Mouse (Mus musculus) retina, postnatal 7 days (tissue): ENCODE measurements around the gene Mafb.

Experiments used
- DNase-seq: peaks from one replicate; pipeline ENCODE4 v3.0.0-alpha.2; 2012; ENCODE audit warnings: low read depth, low spot score

Gene Mafb

DNA sequence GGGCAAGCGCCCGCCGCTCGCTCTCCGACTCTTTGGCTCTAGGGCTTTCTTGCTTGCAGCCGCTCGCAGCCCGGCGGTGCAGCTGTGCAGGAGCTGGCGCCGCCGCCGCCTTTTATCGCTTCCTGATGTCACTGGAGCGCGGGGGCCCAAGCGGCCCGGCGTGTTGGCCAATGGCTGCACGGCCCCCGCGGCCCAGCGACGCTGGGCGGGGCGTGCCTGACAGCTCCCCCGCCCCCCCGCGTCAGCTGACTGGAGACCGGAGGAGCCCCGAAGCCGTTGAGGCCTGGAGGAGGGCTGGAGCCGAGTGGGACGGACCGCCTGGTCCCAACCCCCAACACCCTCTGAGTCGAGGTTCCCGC, at the start of gene Mafb:
Gene Mafb (minus strand): TSS at position 86 of the 359 bp plus-strand sequence.
- peak; percentile 84 for DNase-seq

DNA sequence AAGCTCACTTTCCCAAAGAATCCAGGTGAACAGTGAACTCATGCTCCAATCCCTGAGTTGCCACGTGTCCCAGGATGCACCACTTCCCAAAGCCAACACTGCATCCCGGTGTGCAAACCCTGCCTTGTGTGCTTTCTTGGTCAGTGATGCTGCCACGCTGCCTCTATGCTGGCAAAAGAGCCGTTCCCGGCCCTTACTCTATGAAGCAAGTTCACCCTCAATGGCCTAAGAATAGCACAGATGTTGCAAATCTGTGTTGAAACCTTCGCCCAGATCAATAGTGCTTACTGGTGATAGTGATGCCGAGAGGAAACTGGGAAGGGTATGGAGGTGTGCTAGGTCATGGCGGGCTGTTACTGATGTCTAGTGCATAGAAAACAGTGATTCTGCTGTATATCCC, 48.3 kb upstream of the Mafb start:
- DNase-seq: no peak

DNA sequence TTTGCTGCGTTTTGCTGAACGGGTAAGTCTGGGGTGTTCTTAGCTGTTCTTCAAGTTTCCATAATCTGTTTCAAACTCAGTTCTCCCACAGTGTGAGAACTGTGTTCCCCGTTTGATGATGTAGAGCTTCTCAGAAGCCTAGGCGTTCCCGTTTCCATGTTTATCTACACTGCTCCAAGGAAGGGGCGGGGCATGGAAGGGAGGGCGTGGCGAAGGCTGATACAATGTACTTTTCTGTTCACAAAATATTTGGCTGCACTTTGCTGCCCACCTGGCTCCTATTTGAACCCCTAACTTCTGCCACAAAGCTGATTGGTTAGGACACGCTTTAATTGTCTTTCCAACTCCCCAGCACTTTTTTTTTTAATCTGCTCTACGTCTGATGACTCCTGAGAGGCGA, 47.9 kb upstream of the Mafb start:
- no peak for DNase-seq

DNA sequence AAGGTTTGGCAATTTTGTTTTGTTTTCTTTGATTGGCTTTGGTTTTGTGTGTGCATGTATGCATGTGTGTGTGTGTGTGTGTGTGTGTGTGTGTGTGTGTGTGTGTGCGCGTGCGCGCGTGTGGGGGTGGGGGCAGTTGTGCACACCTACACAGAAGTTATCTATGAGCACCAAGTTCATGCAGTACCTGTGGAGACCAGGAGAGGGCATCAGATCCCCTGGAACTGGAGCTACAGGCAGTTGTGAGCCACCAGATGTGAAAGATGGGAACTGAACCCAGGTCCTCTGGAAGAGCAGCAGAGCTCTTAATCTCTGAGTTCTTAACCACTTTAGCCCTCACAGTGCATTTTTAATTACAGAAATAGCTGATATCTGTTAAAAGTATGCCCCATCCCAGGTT, 47.1 kb upstream of the Mafb start:
- DNase-seq: no peak

DNA sequence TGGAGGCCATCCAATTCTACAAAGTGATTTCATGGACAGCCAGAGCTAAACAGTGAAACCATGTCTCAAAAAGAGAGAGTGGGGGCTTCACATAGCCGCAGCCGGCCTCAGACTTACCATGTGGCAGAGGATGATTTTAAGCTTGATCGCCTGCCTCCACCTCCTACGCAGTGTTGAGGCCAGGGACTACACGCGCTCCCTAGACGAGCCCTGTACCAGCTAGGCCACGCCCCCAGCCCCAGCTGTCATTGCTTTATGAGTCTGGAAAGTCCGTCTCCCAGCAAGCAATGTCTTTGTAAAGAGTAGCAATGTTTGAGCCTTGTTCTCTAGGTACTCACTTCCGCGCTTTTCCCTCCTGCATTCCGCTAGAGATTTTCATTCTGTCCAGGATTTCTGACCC, 46.2 kb upstream of the Mafb start:
- no peak for DNase-seq

DNA sequence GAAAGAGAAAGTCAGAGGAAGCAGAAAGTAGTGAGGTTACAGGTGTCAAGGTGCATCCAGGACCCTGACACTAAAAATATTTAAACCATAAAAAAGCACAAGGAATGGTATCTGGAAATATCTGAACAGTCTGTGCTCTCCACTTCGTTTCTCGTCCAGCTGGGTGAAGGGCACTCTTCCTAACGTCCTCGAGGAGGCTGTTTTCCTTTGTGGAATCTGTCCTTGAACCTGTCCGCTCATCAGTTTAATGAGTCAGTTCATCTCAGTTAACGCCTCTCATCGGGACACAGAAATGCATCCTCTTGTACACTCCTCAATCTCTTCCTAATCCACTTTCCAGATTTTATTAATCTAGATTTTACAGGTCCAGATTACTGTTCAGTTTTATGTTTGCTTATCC, 44.6 kb upstream of the Mafb start:
- DNase-seq: no peak

DNA sequence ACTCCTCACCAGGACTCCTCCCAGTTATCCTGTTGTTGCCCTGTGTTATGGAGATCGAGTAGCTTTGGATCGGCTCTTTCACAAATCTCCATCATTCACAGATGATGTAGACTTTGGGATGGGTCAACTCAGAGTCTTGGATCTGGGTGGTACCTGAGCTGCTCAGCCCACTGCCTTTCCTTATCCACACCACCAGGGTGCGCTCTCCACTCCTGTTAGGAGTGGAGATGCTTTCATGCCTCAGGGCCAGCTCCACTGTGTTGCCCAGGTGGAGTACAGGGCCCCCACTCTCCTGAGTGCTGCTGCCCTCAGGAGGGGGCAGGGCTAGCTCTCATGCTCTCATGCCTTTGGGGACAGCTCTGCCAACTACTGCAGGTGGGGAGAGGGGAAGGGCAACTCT, 40.9 kb upstream of the Mafb start:
- no peak for DNase-seq

DNA sequence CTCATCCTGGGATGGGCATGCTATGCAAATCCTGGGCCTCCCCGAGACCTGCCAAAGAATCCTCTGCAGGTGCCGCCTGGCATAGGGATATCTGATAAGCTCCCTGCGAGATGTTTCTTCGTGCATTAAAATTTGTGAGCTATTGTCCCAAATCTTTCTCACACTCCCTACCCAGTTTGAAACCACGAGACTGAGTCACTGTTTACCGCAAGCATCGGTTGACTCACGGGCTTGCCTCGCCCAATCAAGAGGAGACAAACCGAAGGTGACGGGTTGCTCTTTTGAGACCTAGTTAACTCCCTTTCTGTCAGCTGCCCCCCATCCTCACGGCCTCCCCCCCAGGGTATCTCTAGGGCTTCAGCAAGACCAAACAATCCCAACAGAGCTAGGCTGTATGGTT, 30.9 kb upstream of the Mafb start:
- no peak for DNase-seq

DNA sequence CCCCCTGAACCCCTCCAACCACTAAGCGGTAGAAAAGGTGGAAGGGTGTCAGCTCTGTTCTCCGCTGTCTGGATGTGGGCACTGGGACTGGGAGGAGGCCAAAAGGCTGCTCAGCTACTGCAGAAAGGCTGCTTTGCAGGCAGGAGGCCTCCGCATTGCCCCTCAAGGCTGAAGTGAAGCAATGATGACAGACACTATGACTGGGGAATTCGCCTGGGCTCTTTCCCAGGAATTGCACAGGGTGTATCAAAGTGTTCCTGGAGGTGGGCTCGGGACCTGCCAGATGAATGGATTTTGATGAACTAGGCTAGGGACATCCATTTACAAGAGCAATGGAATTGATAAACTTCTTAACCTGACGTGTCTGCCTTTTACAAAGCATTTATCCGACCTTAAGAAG, 27.9 kb upstream of the Mafb start:
- DNase-seq: no peak

DNA sequence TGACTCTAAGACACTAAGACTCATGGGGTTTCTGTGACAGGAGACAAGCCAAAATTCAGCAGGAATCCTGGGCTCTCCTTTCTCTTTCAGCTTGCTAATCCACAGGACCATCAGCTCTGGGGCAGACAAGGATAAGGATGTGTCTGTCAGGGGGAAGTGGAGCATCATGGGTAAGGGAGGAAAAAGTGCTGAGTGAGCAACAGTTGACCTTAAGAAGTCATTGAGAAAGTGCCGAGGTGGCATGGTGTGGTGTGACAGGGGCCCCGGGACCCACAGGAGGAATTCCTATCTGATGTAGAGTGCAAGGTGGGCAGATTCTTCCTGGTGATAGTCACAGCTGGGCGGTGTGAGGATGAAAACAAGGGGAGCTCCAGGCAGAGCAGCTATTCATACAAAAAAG, 25.8 kb upstream of the Mafb start:
- no peak for DNase-seq

DNA sequence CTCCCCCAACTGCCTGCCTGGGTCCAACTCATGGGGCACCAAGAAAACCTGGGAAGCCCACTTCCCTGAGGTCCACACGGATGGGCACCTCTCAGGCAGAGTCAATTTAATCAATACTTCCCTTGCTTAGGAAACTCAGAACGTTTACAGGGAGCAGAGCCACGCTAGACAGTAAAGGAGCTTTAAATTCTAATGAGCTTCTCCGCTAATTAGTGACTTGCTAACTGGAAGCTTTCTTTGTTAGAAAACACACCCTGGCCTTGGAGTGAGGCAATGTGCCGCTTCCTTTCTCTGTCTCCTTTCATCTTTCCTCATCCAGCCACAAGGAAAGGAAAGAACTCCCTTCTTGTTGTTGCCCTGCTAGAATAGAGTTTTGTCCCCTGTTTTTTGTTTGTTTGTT, 21.7 kb upstream of the Mafb start:
- no peak for DNase-seq

DNA sequence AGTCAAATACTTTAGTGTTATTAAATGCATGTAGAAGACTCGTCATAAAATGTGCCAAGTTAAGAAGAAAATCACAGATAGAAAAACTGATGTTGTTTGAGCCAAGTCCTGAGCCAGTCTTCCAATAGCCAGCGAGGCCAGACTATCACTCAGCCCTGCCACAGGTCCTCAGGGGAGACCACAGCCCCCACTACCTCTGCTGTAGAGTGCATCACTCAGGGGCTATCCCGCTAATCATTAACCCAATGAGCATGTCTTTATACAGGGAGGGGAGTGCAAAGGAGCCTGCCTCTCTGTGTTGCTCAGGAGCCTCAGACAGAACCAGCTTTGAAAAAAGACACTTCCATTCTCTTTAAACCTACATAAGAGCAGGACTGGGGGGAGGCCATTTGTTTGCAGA, 16.6 kb upstream of the Mafb start:
- no peak for DNase-seq

DNA sequence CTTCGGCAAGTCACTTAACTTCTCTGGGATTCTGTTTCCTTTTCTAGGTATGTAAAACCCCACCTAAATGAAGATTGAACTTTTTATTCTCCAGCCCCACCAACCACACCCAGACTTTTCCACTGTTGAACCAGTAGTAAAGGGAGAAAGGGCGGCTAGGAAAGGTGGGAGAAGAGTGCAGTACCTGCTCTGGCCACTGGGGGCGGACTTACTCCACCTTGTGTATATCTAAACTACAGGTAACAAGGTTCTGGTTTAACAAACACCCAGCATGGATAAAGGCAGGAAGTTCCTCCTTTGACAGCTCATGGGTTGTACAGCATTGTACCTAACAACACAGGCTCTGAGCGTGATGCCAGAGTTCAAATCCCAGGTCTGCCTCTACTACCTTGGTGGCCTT, 11.4 kb upstream of the Mafb start:
- DNase-seq: no peak

DNA sequence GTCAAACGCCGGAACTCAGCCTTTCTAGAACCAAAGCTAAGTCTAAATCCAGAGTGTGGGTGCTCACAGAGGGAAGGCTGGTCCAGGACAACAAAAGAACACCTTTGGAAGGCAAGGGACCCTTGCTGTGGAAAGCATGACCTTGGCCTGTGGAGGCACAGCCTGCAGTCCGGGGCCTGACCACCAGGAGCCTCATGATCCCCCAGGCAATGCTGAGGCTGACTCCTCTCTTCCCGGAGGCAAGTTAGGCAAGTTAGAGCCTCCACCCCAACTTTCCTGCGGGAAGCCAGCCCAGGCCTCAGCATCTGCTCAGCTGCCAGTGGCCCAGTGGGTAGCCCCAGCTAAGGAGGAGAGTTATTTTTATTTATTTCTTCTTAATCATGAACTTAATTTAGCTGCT, 9.4 kb upstream of the Mafb start:
- DNase-seq: no peak

DNA sequence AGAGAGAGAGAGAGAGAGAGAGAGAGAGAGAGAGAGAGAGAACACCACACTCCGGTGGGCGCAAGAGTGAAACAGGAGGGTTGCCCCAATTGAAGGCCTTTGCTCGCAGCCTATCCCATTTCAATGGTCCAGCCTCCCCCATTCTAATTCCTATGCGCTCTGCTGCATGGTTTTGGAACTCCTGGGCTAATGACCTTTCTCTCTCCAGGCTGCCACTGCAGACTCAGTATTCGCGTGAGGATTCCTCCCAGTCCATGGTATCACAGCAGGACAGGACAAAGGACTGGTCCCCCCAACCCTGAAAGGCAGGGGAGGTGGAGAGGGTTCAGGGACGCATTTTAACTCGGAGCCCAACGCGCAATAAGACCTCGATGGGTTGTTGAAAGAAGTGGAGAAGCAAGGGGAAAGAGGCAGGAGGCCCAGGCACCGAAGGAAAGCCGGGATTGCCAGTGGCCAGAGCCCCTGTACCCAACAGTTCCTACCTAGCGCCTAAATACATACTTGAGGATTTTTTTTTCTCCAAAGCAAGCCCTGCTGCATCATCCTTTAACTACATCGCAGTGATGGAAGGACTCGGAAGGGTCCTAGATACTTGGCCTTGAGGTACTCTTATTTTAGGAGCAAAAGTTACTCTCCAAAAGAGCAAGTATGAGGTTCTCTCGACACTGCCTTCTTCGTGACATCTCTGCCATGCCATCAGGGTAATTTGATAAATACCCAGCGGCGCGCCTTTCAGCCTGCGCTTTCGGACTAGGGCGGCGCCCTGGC, 3.0 kb upstream of the Mafb start:
- DNase-seq: no peak

DNA sequence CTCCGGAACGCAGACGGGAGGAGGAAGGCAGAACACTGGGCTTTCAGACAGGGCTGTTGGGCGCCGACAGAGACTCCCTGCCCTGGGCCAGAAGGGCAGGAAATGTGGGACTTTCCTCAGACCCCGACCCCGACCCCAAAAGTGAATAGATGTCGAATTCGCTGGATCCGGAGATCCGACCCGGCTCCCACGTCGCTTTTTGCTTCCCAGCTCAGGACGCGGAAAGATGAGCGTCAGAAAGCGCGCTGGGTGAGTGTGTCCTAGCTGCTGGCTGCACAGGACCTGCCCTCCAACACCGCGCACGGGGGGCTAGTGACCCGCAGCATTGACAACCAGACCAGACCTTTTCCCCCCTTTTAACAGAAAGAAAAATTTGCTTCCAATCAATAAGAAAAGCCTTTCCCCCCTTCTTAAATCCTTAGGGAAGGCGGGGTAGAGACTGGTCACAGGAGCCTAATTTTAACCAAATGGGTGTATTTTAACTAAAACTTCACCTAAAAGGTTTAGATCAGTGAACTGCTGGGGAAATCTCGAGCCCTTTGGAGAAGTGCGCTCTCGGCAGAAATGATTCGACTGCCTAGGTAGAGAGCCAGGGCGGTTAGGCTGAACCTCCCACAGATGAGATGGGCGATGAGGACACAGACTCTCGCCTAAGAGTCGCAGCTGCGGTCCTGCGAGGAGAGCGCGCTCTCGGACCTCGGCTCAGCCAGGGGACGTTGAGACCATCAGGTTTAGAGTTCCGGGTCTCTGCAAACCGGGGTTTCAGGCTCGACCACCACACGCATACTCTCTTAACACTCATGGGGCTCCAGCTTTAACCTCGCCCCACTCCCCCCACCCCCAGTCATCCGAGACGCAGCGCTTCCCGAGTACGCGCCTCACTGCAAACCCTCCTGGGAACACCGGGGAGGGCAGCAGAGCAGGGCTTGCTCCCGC, 1.8 kb upstream of the Mafb start:
- no peak for DNase-seq

DNA sequence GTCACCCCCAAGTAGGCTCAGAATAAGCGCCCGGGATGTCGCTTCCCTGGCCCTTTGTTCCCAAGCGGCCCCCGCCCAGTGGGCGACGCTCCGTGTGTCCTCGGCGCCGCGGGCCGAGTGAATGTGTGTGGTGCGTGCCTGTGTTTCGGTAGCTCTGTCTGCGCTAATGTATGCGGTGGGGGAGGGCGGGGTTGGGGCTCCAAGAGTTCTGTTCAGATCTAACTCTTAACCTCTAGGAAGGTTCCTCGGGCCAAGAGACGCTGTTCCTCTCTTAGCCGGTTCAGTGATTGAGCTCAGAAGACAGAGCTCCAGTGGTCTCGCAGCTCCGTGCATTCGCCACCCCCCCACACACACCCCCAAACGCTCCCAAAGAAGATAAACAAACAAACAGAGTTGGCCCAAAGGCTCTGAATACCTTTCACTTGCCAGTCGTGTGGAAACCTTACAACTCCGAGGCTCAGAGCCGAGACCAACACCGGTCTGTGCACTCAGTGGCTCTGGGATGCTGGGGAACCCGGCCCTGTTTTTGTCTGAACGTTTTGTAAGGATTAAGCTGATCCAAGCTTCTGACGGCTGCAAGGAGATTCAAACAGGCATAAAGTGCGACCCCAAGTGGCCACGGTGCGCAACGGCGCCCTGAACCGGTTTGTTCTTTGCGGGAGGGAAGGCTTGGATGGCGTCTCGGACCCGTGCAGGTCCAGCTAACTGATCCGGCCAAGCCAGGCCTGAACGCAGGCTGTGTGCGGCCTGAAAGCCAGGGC, 763 bp upstream of the Mafb start:
- DNase-seq: peak; percentile 79

DNA sequence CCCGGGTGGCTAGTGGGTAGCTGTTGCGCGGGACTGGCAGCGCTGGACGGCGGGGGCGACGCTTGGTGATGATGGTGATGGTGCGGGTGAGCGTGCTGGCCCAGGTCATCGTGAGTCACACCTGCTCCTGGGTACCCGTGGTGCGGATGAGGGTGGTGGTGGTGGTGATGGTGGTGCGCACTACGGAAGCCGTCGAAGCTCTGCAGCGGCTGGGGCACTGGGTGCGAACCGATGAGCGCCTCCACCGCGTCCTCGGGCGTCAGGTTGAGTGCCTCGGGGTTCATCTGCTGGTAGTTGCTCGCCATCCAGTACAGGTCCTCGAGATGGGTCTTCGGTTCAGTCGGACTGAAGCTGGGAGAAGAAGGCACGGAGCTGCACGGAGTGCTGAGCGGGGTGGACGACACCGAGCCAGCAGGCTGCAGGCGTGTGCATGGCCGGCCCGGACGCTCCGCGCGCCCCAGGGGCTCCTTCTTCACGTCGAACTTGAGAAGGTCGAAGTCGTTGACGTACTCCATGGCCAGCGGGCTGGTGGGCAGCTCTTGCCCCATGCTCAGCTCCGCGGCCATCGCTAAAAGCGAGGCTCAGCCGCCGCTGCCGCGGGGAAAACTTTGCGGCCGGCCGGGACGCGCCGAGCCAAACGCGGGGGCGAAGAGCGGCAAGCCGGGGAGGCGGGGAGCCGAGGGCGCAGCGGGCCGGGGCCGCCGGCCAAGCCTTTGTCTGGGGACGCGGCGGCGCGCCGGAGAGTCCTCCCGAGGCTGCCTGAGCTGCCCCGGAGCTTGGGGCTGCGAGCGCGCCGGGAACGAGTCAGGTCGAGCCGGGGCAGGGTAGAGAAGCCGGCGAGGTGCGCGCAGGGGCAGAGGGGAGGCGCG, 520 bp downstream of the Mafb start:
- DNase-seq: no peak

DNA sequence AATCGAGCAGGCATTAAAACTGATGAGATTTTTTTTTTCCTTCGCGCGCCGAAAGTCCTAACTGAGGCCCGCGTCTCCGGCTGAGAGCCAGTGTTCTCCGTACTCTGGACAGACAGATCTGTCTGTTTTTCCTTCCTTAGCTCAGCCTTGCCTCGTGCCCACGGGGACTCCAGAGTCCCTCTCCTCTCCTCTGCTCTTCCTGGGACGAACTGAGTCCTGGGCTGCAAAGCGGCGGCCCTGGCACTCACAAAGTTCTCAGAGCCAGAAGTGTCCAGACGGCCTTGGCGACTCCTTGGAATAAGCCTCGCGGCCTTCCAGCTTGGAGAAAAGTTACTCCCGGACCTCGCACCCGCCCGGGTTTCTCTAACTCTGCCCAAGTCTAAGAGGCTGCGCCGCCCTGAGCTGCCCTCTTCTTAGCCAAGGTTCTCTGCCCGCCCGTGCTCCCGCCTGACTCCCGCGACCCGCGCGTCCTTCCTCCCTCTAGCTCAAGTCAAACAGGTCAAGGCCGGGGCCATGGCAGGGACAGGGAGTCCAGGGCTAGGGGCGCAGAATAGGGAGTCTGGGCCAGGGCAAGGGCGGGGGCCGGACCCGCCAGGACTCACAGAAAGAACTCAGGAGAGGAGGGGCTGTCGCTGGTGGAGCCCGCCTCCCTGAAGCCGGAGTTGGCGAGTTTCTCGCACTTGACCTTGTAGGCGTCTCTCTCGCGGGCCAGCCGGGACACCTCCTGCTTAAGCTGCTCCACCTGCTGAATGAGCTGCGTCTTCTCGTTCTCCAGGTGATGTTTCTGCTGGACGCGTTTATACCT, 1.6 kb downstream of the Mafb start:
- DNase-seq: no peak

DNA sequence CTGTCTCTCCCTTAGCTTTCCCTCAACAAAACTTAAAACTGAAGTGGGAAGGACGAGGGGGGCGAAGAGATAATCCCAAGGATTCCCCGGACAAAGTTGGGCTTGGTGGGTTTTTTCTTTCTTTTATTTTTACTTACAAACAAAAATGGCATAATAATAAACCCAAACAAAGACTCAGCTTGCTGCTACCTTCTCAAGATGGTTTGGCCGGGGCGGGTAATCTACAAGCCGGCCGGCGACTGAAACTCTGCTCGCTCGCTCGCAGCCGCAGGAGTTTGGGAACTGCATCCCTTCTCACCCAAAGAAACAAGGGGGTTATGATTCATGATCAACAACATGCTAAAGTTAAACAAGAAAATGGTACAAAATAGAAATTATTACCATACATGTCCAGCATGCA, 2.2 kb downstream of the Mafb start:
- no peak for DNase-seq
